Mouse (Mus musculus) CD4-positive naive resting alpha-beta T cell, adult 76 days (primary cell): ENCODE data around the gene Trap1a. TPM values are rescaled to one million over a fixed set of nuclear protein-coding genes. Genes with fewer than 3 reads are reported as not detected.

Experiments used
- total RNA-seq: library from RNA; stranded (reverse); gene quantifications from one replicate; pipeline ENCODE4 v1.2.4, GENCODE M21; 2023

Gene Trap1a
- not detected for total RNA-seq

DNA sequence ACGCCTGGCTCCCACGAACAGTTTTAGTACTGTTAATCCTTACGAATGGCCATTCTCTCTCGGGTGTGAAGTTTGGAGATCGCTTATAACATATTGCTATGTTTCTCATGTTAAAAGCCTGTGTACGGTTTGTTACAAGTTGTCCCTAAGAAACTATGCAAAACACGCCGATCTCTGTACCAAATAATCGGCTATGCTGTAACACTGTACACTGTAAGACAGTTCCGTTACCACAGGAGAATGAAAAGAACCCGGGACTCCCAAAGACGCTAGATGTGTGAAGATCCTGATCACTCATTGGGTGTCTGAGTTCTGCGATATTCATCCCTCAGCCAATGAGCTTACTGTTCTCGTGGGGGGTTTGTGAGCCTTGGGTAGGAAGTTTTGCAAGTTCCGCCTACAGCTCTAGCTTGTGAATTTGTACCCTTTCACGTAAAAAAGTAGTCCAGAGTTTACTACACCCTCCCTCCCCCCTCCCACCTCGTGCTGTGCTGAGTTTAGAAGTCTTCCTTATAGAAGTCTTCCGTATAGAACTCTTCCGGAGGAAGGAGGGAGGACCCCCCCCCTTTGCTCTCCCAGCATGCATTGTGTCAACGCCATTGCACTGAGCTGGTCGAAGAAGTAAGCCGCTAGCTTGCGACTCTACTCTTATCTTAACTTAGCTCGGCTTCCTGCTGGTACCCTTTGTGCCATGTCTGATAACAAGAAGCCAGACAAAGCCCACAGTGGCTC lies at the start of gene Trap1a:
TSS of gene Trap1a (plus strand) at position 421 of the 732 bp plus-strand sequence.

Other genes starting within 250 kb of the Trap1a start
- not detected for gene Serpina7, start 248.4 kb upstream of the Trap1a start, total RNA-seq
- not detected for gene 4930513O06Rik, start 247.4 kb upstream of the Trap1a start, total RNA-seq
- not detected for gene 4933428M09Rik, start 154.5 kb upstream of the Trap1a start, total RNA-seq
- not detected for gene Mum1l1, start 123.6 kb upstream of the Trap1a start, total RNA-seq
- not detected for gene D330045A20Rik, start 146.7 kb downstream of the Trap1a start, total RNA-seq
- gene Rnf128, start 229.6 kb downstream of the Trap1a start, total RNA-seq = 0.53 TPM